Mouse (Mus musculus): ENCODE data around the gene Hdlbp. TPM values are rescaled to one million over a fixed set of nuclear protein-coding genes. Genes with fewer than 3 reads are reported as not detected.

Gene Hdlbp
- total RNA-seq (2012; rRNA removed), result 141 and 160 TPM in 2 replicates
- 1,000 to 10,000 TPM in 1 of 2 experiments, 100 to 1,000 TPM in 1; 271 to 1,954 TPM for polyA plus RNA-seq (2012; ENCODE audit: insufficient read depth in 1 of 2, insufficient read length in 2 of 2, low read depth in 1 of 2, low replicate concordance in 2 of 2, missing spikeins in 1 of 2)

GRCm38 (mm10) chr1:93478586-93479475 is at the start of gene Hdlbp:
Gene Hdlbp (minus strand): TSS chr1:93478815.
- peak within 1 kb of the TSS; percentile 82 to 86 for H3K4me3 ChIP-seq (ENCODE audit: control insufficient read depth in 1 of 2, insufficient read depth in 1 of 2, low read depth in 2 of 2, low read length in 2 of 2)
- peaks cover 68% of the 10 kb centered on the region for H3K79me2 ChIP-seq (ENCODE audit: control insufficient read depth, insufficient read depth, low read length, poor library complexity)
- no peaks in the 10 kb centered on the region for H3K9me3 ChIP-seq (replicated peaks; ENCODE audit: insufficient read depth, low read length)
- H3K27ac ChIP-seq (ENCODE audit: control insufficient read depth, low read depth, low read length), result peak within 1 kb of the TSS; percentile 96
- peak within 1 kb of the TSS; percentile 91 for H3K9ac ChIP-seq (ENCODE audit: control insufficient read depth, low read depth, low read length, poor library complexity, severe bottlenecking)
- peak; percentile 100 for DNase-seq (ENCODE audit: low read depth, low spot score)
- peaks cover 11 to 32% of the 10 kb centered on the region in 2 experiments for H3K4me1 ChIP-seq (ENCODE audit: control insufficient read depth in 1 of 2, insufficient read depth in 2 of 2, low read length in 2 of 2)
- H3K27me3 ChIP-seq (ENCODE audit: control insufficient read depth in 1 of 2, insufficient read depth in 2 of 2, low read length in 2 of 2), result no peaks in the 10 kb centered on the region
- H3K36me3 ChIP-seq (ENCODE audit: control insufficient read depth in 1 of 2, insufficient read depth in 2 of 2, low read length in 2 of 2), result peaks cover 6 to 53% of the 10 kb centered on the region in 2 experiments
- TF ChIP-seq JUND (IDR thresholded peaks at IDR 0.05; ENCODE audit: low read depth, low read length), result no peak
- no peak for TF ChIP-seq ZKSCAN1 (IDR thresholded peaks at IDR 0.05; ENCODE audit: low read depth, low read length)
- peak; percentile 89 for TF ChIP-seq ELF1 (IDR thresholded peaks at IDR 0.05; ENCODE audit: low read depth, low read length)
- TF ChIP-seq CHD2 (IDR thresholded peaks at IDR 0.05; ENCODE audit: low read length), result peak; percentile 35; the same call in 1 of the 2 replicates
- no peak for TF ChIP-seq MAFK (IDR thresholded peaks at IDR 0.05; ENCODE audit: borderline replicate concordance, low read depth, low read length)
- no peak for TF ChIP-seq MEF2A (IDR thresholded peaks at IDR 0.05; ENCODE audit: extremely low read depth, insufficient replicate concordance, low read depth, low read length, poor library complexity, severe bottlenecking)
- peak; percentile 65 to 86 for TF ChIP-seq POLR2A (IDR thresholded peaks at IDR 0.05; ENCODE audit: control insufficient read depth in 1 of 2, insufficient read depth in 1 of 2, low read depth in 1 of 2, low read length in 2 of 2, poor library complexity in 1 of 2)
- TF ChIP-seq EP300 (IDR thresholded peaks at IDR 0.05; ENCODE audit: low read depth in 1 of 2, low read length in 2 of 2), result peak in 1 of 2 experiments; percentile 32; a peak in 2 of 4 replicates
- no peak for TF ChIP-seq ZNF384 (IDR thresholded peaks at IDR 0.05; ENCODE audit: low read depth, low read length)
- TF ChIP-seq POLR2AphosphoS5 (IDR thresholded peaks at IDR 0.05; ENCODE audit: borderline replicate concordance, low read depth, low read length), result no peak
- peak; percentile 86 for TF ChIP-seq TBP (IDR thresholded peaks at IDR 0.05; ENCODE audit: low read depth, low read length)
- TF ChIP-seq CHD1 (IDR thresholded peaks at IDR 0.05; ENCODE audit: low read depth, low read length), result peak; percentile 91; the same call in 1 of the 2 replicates
- peak; percentile 62; the same call in 1 of the 2 replicates for TF ChIP-seq E2F4 (IDR thresholded peaks at IDR 0.05; ENCODE audit: borderline replicate concordance, low read depth, low read length)
- peak; percentile 87 for TF ChIP-seq HCFC1 (IDR thresholded peaks at IDR 0.05; ENCODE audit: low read depth, low read length)
- peak; percentile 86 for TF ChIP-seq MXI1 (IDR thresholded peaks at IDR 0.05; ENCODE audit: low read depth, low read length)
- peak; percentile 99 for TF ChIP-seq MAZ (IDR thresholded peaks at IDR 0.05; ENCODE audit: low read depth, low read length)
- no peak for TF ChIP-seq MAX (IDR thresholded peaks at IDR 0.05; ENCODE audit: low read length)
- TF ChIP-seq MYB (IDR thresholded peaks at IDR 0.05; ENCODE audit: low read depth, low read length), result peak; percentile 71
- peak; percentile 100 for TF ChIP-seq NRF1 (IDR thresholded peaks at IDR 0.05; ENCODE audit: insufficient read depth, low read depth, low read length, poor library complexity, severe bottlenecking)
- peak; percentile 77 for TF ChIP-seq TCF12 (IDR thresholded peaks at IDR 0.05; ENCODE audit: low read depth, low read length)
- peak; percentile 87 for TF ChIP-seq MYC (IDR thresholded peaks at IDR 0.05; ENCODE audit: low read depth, low read length)
- TF ChIP-seq KAT2A (conservative IDR thresholded peaks at IDR 0.05; ENCODE audit: low read depth, low read length), result peak; percentile 72
- TF ChIP-seq TAL1 (IDR thresholded peaks at IDR 0.05; ENCODE audit: low read length), result no peak
- TF ChIP-seq BHLHE40 (IDR thresholded peaks at IDR 0.05; ENCODE audit: borderline replicate concordance, low read depth, low read length), result peak; percentile 54
- TF ChIP-seq ETS1 (IDR thresholded peaks at IDR 0.05; ENCODE audit: low read depth, low read length), result peak; percentile 41; the same call in 1 of the 2 replicates
- no peak for TF ChIP-seq UBTF (IDR thresholded peaks at IDR 0.05; ENCODE audit: borderline replicate concordance, insufficient read depth, low read depth, low read length)
- peak; percentile 88; the same call in 1 of the 2 replicates for TF ChIP-seq SIN3A (IDR thresholded peaks at IDR 0.05; ENCODE audit: low read length)
- TF ChIP-seq GATA1 (IDR thresholded peaks at IDR 0.05; ENCODE audit: low read depth, low read length), result no peak
- no peak for TF ChIP-seq RAD21 (IDR thresholded peaks at IDR 0.05; ENCODE audit: low read depth, low read length)
- no peak for TF ChIP-seq USF2 (IDR thresholded peaks at IDR 0.05; ENCODE audit: borderline replicate concordance in 1 of 2, insufficient read depth in 1 of 2, low read depth in 1 of 2, low read length in 2 of 2)
- TF ChIP-seq ZMIZ1 (IDR thresholded peaks at IDR 0.05; ENCODE audit: low read depth, low read length), result peak; percentile 90
- peak in 1 of 3 experiments; percentile 4; a peak in 1 of 6 replicates for TF ChIP-seq CTCF (IDR thresholded peaks at IDR 0.05 in 2 of 3, conservative IDR thresholded peaks at IDR 0.05 in 1 of 3; ENCODE audit: control insufficient read depth in 1 of 3, insufficient read depth in 1 of 3, low read depth in 2 of 3, low read length in 3 of 3, poor library complexity in 1 of 3, severe bottlenecking in 1 of 3)
- peak; percentile 89; the same call in 1 of the 2 replicates for TF ChIP-seq POLR2AphosphoS2 (IDR thresholded peaks at IDR 0.05; ENCODE audit: low read length)
- no peak; the same call in 1 of the 2 replicates for TF ChIP-seq RCOR1 (IDR thresholded peaks at IDR 0.05; ENCODE audit: low read depth, low read length)
